Mouse (Mus musculus): ENCODE data around the gene Atp8b2.

DNA sequence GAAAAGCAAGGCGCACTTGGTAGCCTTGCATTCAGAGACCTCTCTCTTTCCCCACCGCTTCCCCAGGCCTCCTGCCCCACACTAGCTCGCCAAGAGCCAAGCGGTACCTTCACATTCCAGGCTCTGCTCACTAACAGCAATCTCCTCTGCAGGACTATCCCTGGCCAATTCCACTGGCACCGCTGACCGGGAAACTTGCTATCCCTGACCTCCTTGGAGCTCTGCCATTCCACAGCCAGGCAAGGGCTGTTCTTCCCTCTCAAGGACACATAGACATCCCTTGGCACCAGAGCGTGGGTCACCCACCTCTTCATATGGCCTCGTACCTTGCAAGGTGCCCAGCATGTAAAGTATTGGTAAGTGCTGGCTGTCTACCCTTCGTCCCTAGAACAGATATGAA lies 20.4 kb downstream of the Atp8b2 start:
- TF ChIP-seq CTCF (conservative IDR thresholded peaks at IDR 0.05; ENCODE audit: insufficient read depth, insufficient read length, low read depth, low read length) (no peak), POLR2A (IDR thresholded peaks at IDR 0.05; ENCODE audit: low read depth, low read length) (no peak)
